Comparison of ENCODE assay signal across 13 mouse cellular contexts in the genomic region with DNA sequence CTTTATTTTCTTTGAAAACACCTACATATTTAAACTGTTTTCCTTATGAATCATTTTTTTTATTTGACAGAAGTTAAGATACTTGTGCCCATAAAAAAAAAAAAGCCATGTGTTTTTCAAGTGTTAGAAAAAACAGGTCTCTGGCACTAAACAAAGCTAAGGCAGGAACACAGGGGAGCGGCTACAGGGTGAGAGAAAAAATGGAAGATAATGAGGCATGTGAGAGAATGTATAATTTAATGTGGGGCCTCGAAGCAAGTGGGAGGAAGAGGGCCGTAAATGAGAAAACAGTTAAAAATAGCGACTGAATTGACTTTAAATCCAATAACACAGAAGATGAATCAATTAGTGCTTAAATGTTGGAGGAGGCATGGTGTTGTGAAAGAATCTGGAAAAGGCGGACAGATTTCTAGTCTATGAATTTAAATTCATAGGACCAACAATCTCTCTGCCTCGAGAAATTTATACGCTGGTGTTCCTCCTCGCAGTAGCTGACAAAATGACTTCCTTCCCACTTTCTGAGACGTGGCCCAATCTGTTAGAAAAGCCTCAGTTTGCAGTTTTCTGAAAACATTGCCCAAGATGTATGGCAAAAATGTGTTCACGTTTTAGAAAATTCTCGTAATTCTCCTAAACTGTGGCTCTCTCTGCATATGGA.
"Had no signal": no experiment of that assay in that cellular context is flagged by ENCODE, and none has a peak within 500 bp of the region (broad histone marks: within the 10 kb centered on the region; RNA-seq: fewer than 3 reads in every experiment).

No protein-coding gene starts in this region.

- H3K4me1 ChIP-seq: kidney, embryonic 15.5 days; liver, embryonic 12.5 days; midbrain, embryonic 10.5 days; midbrain, embryonic 15.5 days; neural tube, embryonic 13.5 days; stomach, embryonic 15.5 days had no signal

- H3K27ac ChIP-seq: kidney, embryonic 15.5 days; limb, embryonic 15.5 days; liver, embryonic 12.5 days; midbrain, embryonic 10.5 days; midbrain, embryonic 15.5 days; neural tube, embryonic 13.5 days; stomach, embryonic 15.5 days had no signal

- H3K9me3 ChIP-seq: kidney, embryonic 15.5 days; limb, embryonic 15.5 days; midbrain, embryonic 10.5 days; midbrain, embryonic 15.5 days; neural tube, embryonic 13.5 days; stomach, embryonic 15.5 days had no signal

- H3K9ac ChIP-seq: kidney, embryonic 15.5 days; limb, embryonic 15.5 days; liver, embryonic 12.5 days; lung, embryonic 14.5 days; midbrain, embryonic 15.5 days; neural tube, embryonic 13.5 days; stomach, embryonic 15.5 days had no signal

- H3K36me3 ChIP-seq: kidney, embryonic 15.5 days; limb, embryonic 15.5 days; liver, embryonic 12.5 days; midbrain, embryonic 10.5 days; midbrain, embryonic 15.5 days; neural tube, embryonic 13.5 days; stomach, embryonic 15.5 days had no signal

- H3K4me3 ChIP-seq: kidney, embryonic 15.5 days; limb, embryonic 15.5 days; liver, embryonic 12.5 days; midbrain, embryonic 10.5 days; midbrain, embryonic 15.5 days; neural tube, embryonic 13.5 days; stomach, embryonic 15.5 days had no signal

- DNase-seq: kidney, postnatal 14 days; lung, embryonic 14.5 days; lung, postnatal 10 days; lung, postnatal 4 days; right cerebral cortex, postnatal 14 days; thymus, postnatal 36 days had no signal

- H3K4me2 ChIP-seq: kidney, embryonic 15.5 days; limb, embryonic 15.5 days; liver, embryonic 12.5 days; lung, embryonic 14.5 days; midbrain, embryonic 15.5 days; neural tube, embryonic 13.5 days; stomach, embryonic 15.5 days had no signal

- H3K27me3 ChIP-seq: kidney, embryonic 15.5 days; limb, embryonic 15.5 days; liver, embryonic 12.5 days; midbrain, embryonic 15.5 days; neural tube, embryonic 13.5 days; stomach, embryonic 15.5 days had no signal

- ATAC-seq: liver, embryonic 12.5 days; midbrain, embryonic 15.5 days had no signal
